Comparison of ENCODE assay signal across 1 mouse cellular context in the genomic region with DNA sequence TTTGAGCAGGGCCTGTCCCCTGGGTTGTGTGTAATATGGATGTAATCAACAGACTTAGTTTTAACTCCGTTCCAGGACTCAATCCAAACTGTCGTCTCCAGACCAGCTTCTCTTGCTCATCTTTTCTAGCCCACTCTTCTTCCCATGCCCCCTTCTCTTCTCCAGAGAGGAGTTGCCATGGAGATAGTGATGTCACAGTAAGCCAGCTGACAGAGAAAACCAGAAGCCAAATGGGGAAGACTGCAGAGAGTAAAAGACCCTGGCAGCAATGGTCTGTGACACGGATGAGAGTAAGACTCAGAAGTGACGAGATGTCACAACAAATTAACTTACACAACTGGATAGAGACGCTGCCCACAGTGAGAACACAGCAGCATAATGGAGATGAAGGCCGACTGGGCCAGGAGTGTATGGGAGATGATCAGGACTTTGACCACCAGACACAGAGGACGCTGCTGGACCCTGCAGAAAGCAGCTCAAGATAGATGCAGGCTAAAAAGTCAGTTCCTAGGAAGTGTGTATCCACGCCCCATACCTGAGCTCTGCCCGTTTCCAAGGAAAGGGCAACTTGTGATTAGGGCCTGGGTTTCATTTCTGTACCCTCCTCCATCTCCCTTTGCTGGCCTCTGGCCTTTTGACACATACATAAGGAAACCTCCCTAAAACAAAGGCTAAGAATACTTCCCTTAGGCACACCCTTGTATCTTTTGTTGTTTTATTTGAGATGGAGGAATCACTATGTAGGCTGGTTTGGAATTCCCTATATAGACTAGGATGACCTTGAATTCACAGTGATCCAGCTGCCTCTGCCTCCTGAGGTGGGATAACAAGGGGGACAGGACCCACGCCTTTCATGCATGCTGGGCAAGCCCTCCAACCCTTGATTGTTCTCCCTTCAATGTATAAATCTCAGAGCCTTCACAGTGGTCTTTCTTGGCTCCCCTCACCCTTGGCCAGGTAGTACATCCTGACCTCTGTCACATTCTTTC.
A peak's percentile ranks its signal among the peaks of the same experiment; 100 is the strongest.
TF ChIP-seq lines count a peak whose summit lies in the region.

No protein-coding gene starts in this region.

TF ChIP-seq in ES-E14, 5 proteins besides CTCF, POLR2A, EP300 and RAD21:
- TF ChIP-seq CHD2 (IDR thresholded peaks at IDR 0.05; ENCODE audit: low read depth, low read length) = 0 out of 2 replicates have a peak, but pooled peaks have one; percentile 39
- TF ChIP-seq ZC3H11A (IDR thresholded peaks at IDR 0.05; ENCODE audit: borderline replicate concordance, low read depth, low read length) = no peak
